Mouse (Mus musculus): Measurements from ENCODE around the gene Son. TPM values are rescaled to one million over a fixed set of nuclear protein-coding genes. Genes with fewer than 3 reads are reported as not detected.

Son gene
- polyA plus RNA-seq, 1 experiment from 2014 or later: 101 TPM

- no peak overlapping the region for H3K27ac ChIP-seq (ENCODE audit: low read depth, low read length)
- peaks cover 58% of the 10 kb centered on the region for H3K36me3 ChIP-seq (ENCODE audit: control insufficient read depth, insufficient read depth, low read length)
- DNase-seq (ENCODE audit: low spot score): no peak
- 91% methylated on average over 4 of the region's 4 CpGs for WGBS
- no peak overlapping the region for H3K9ac ChIP-seq (ENCODE audit: low read depth, low read length)
- no peak overlapping the region for H3K4me2 ChIP-seq
- no peaks in the 10 kb centered on the region for H3K4me1 ChIP-seq (replicated peaks; ENCODE audit: control insufficient read depth, insufficient read depth, low read length)
- H3K9me3 ChIP-seq (ENCODE audit: control insufficient read depth, low read length): no peaks in the 10 kb centered on the region
- no peak overlapping the region for H3K4me3 ChIP-seq (ENCODE audit: low read depth, low read length)
- ATAC-seq (replicated peaks; ENCODE audit: low FRiP score): no peak
- no peaks in the 10 kb centered on the region for H3K27me3 ChIP-seq (replicated peaks; ENCODE audit: control insufficient read depth, insufficient read depth, low read length)
Measured at GRCm38 (mm10) chr16:91629749-91630148, 17.6 kb upstream of the Son start.

- no peak for ATAC-seq (replicated peaks; ENCODE audit: low FRiP score)
- no peak for DNase-seq (ENCODE audit: low spot score)
- no peaks in the 10 kb centered on the region for H3K9me3 ChIP-seq (ENCODE audit: control insufficient read depth, low read length)
- no peak overlapping the region for H3K4me3 ChIP-seq (ENCODE audit: low read depth, low read length)
- H3K4me2 ChIP-seq: no peak overlapping the region
- H3K27ac ChIP-seq (ENCODE audit: low read depth, low read length): no peak overlapping the region
- no peak overlapping the region for H3K9ac ChIP-seq (ENCODE audit: low read depth, low read length)
- H3K4me1 ChIP-seq (replicated peaks; ENCODE audit: control insufficient read depth, insufficient read depth, low read length): no peaks in the 10 kb centered on the region
- H3K36me3 ChIP-seq (ENCODE audit: control insufficient read depth, insufficient read depth, low read length): peaks cover 60% of the 10 kb centered on the region
- no peaks in the 10 kb centered on the region for H3K27me3 ChIP-seq (replicated peaks; ENCODE audit: control insufficient read depth, insufficient read depth, low read length)
- 76% methylated on average over 1 of the region's 1 CpGs for WGBS
Measured at GRCm38 (mm10) chr16:91630584-91630983, 16.7 kb upstream of the Son start.

DNA sequence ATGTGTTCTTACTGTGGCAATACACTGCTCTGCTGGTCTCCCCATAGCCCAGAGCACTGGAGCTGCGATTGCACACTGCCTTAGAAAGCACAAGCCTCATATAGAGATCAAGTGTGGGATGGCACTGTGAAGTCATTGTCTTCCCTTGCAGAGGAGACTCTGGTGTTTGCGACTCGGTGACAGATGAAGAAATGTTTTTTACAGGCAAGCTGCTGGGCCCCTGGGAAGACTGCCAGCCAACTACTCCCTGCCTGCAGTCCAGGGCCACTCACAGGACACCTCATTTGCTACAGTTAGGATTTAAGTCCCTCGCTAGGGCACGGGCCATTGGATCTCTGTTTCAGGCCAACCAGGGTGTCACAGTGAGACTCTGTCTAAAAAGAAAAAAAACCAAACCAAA is 14.9 kb upstream of the Son start:
- H3K4me2 ChIP-seq: no peak overlapping the region
- no peak overlapping the region for H3K27ac ChIP-seq (ENCODE audit: low read depth, low read length)
- no peaks in the 10 kb centered on the region for H3K4me1 ChIP-seq (replicated peaks; ENCODE audit: control insufficient read depth, insufficient read depth, low read length)
- H3K36me3 ChIP-seq (ENCODE audit: control insufficient read depth, insufficient read depth, low read length): peaks cover 64% of the 10 kb centered on the region
- ATAC-seq (replicated peaks; ENCODE audit: low FRiP score) (no peak), DNase-seq (ENCODE audit: low spot score) (no peak)
- 94% methylated on average over 5 of the region's 5 CpGs for WGBS
- no peaks in the 10 kb centered on the region for H3K27me3 ChIP-seq (replicated peaks; ENCODE audit: control insufficient read depth, insufficient read depth, low read length)
- no peak overlapping the region for H3K9ac ChIP-seq (ENCODE audit: low read depth, low read length)
- no peak overlapping the region for H3K4me3 ChIP-seq (ENCODE audit: low read depth, low read length)
- no peaks in the 10 kb centered on the region for H3K9me3 ChIP-seq (ENCODE audit: control insufficient read depth, low read length)

DNA sequence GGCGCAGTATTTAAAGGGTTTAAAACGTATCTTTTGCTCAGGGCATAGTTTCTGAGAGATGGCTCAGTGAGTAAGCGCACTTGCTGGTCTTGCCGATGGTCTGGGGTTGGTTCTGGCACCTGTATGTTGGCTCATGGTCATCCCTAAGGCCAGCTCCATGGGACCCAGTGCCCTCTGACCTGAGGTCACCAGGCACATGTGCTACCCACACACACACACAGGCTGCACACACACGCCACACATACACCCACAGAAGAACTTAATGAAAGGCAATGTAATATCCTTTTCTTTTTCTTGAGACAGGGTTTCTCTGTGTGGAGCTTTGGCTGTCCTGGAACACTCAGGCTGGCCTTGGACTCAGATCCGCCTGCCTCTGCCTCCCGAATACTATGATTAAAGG is 14.4 kb upstream of the Son start:
- H3K4me2 ChIP-seq: no peak overlapping the region
- no peak overlapping the region; the same call in 1 of the 2 replicates for H3K27ac ChIP-seq (ENCODE audit: low read depth, low read length)
- H3K4me1 ChIP-seq (replicated peaks; ENCODE audit: control insufficient read depth, insufficient read depth, low read length): no peaks in the 10 kb centered on the region
- H3K27me3 ChIP-seq (replicated peaks; ENCODE audit: control insufficient read depth, insufficient read depth, low read length): no peaks in the 10 kb centered on the region
- no peak overlapping the region for H3K4me3 ChIP-seq (ENCODE audit: low read depth, low read length)
- WGBS: 93% methylated on average over 7 of the region's 7 CpGs
- no peak overlapping the region for H3K9ac ChIP-seq (ENCODE audit: low read depth, low read length)
- H3K36me3 ChIP-seq (ENCODE audit: control insufficient read depth, insufficient read depth, low read length): peaks cover 65% of the 10 kb centered on the region
- H3K9me3 ChIP-seq (ENCODE audit: control insufficient read depth, low read length): no peaks in the 10 kb centered on the region
- ATAC-seq (replicated peaks; ENCODE audit: low FRiP score) (no peak), DNase-seq (ENCODE audit: low spot score) (no peak)

DNA sequence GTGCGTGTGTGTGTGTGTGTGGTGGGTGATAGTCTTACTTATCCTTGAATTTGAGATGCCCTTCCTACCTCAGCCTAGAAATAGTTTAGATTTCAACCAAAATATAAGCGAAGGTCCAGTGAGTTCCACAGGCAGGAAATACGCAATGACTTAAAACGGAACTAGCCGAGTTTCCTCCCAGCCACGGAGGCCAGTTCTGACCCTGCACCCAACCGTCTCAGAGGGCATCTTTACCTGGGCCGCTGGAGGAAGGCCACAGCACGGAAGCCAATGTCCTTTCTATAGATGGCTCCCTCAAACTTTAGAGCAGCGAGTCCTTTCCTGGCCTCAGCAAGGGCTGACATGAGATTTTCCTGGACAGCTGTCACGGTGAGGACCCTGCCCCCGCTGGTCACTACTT is 13.7 kb upstream of the Son start:
- no peaks in the 10 kb centered on the region for H3K9me3 ChIP-seq (ENCODE audit: control insufficient read depth, low read length)
- no peaks in the 10 kb centered on the region for H3K27me3 ChIP-seq (replicated peaks; ENCODE audit: control insufficient read depth, insufficient read depth, low read length)
- ATAC-seq (replicated peaks; ENCODE audit: low FRiP score) (no peak), DNase-seq (ENCODE audit: low spot score) (no peak)
- no peak overlapping the region for H3K9ac ChIP-seq (ENCODE audit: low read depth, low read length)
- no peaks in the 10 kb centered on the region for H3K4me1 ChIP-seq (replicated peaks; ENCODE audit: control insufficient read depth, insufficient read depth, low read length)
- no peak overlapping the region for H3K27ac ChIP-seq (ENCODE audit: low read depth, low read length)
- peaks cover 70% of the 10 kb centered on the region for H3K36me3 ChIP-seq (ENCODE audit: control insufficient read depth, insufficient read depth, low read length)
- H3K4me3 ChIP-seq (ENCODE audit: low read depth, low read length): no peak overlapping the region
- 86% methylated on average over 12 of the region's 12 CpGs for WGBS
- H3K4me2 ChIP-seq: no peak overlapping the region

DNA sequence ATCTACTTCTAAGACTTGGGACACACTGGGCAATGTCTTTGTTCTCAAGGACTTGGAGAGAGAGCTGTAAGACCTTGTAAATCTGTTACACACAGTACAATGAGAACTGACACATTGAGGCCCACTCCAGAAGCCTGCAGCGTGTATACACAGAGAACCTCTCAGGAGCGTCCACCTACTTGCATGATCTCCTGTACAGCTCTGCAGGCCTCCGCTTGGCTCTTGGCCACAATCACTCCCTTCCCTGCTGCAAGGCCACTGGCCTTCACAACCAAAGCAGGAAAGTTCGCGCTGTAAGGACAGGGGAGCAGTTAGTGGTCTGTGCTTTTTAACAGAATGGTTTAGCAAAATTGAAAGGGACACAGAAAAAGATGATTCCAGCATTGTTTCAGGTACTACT is 8.1 kb upstream of the Son start:
- Histone ChIP-seq H3K9ac (ENCODE audit: low read depth, low read length) (no peak overlapping the region), H3K4me1 (replicated peaks; ENCODE audit: control insufficient read depth, insufficient read depth, low read length) (no peaks in the 10 kb centered on the region; the same call in 1 of the 2 replicates), H3K27me3 (replicated peaks; ENCODE audit: control insufficient read depth, insufficient read depth, low read length) (no peaks in the 10 kb centered on the region), H3K4me3 (ENCODE audit: low read depth, low read length) (no peak overlapping the region), H3K27ac (ENCODE audit: low read depth, low read length) (no peak overlapping the region), H3K9me3 (ENCODE audit: control insufficient read depth, low read length) (no peaks in the 10 kb centered on the region), H3K36me3 (ENCODE audit: control insufficient read depth, insufficient read depth, low read length) (peaks cover 58% of the 10 kb centered on the region), H3K4me2 (no peak overlapping the region)
- 91% methylated on average over 5 of the region's 5 CpGs for WGBS
- ATAC-seq (replicated peaks; ENCODE audit: low FRiP score) (no peak), DNase-seq (ENCODE audit: low spot score) (no peak)

DNA sequence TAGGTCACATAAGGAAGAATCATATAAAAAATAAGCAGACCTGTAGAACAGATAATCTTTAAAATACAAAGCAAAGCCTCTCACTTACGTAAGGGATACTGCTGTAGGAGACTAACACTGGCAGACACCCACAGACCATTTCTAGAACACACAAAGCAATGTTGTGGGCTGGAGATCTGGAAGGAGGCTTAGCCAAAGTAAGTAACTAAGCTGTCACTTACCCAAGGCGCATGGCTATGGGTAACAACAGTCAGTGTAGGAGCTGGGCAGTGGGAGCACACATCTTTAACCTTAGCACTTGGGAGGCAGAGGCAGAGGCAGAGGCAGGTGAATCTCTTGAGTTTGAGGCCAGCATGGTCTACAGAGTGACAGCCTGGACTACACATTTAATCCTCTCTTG is 7.7 kb upstream of the Son start:
- H3K36me3 ChIP-seq (ENCODE audit: control insufficient read depth, insufficient read depth, low read length): peaks cover 58% of the 10 kb centered on the region
- H3K9me3 ChIP-seq (ENCODE audit: control insufficient read depth, low read length): no peaks in the 10 kb centered on the region
- ATAC-seq (replicated peaks; ENCODE audit: low FRiP score): no peak
- no peak overlapping the region for H3K27ac ChIP-seq (ENCODE audit: low read depth, low read length)
- no peak overlapping the region for H3K4me2 ChIP-seq
- no peak overlapping the region for H3K9ac ChIP-seq (ENCODE audit: low read depth, low read length)
- H3K27me3 ChIP-seq (replicated peaks; ENCODE audit: control insufficient read depth, insufficient read depth, low read length): no peaks in the 10 kb centered on the region
- peaks cover 4% of the 10 kb centered on the region; the same call in 1 of the 2 replicates for H3K4me1 ChIP-seq (replicated peaks; ENCODE audit: control insufficient read depth, insufficient read depth, low read length)
- no peak overlapping the region for H3K4me3 ChIP-seq (ENCODE audit: low read depth, low read length)
- DNase-seq (ENCODE audit: low spot score): no peak
- 92% methylated on average over 2 of the region's 2 CpGs for WGBS

GRCm38 (mm10) chr16:91640171-91640570 is 7.1 kb upstream of the Son start:
- Histone ChIP-seq H3K27me3 (replicated peaks; ENCODE audit: control insufficient read depth, insufficient read depth, low read length) (no peaks in the 10 kb centered on the region), H3K4me3 (ENCODE audit: low read depth, low read length) (no peak overlapping the region), H3K9ac (ENCODE audit: low read depth, low read length) (no peak overlapping the region), H3K36me3 (ENCODE audit: control insufficient read depth, insufficient read depth, low read length) (peaks cover 54% of the 10 kb centered on the region), H3K27ac (ENCODE audit: low read depth, low read length) (no peak overlapping the region), H3K4me1 (replicated peaks; ENCODE audit: control insufficient read depth, insufficient read depth, low read length) (peaks cover 9% of the 10 kb centered on the region), H3K9me3 (ENCODE audit: control insufficient read depth, low read length) (no peaks in the 10 kb centered on the region), H3K4me2 (no peak overlapping the region)
- ATAC-seq (replicated peaks; ENCODE audit: low FRiP score) (no peak), DNase-seq (ENCODE audit: low spot score) (no peak)
- WGBS: 92% methylated on average over 8 of the region's 8 CpGs

- H3K9me3 ChIP-seq (ENCODE audit: control insufficient read depth, low read length): no peaks in the 10 kb centered on the region
- no peak for DNase-seq (ENCODE audit: low spot score)
- peaks cover 15% of the 10 kb centered on the region for H3K4me1 ChIP-seq (replicated peaks; ENCODE audit: control insufficient read depth, insufficient read depth, low read length)
- ATAC-seq (replicated peaks; ENCODE audit: low FRiP score): no peak
- H3K9ac ChIP-seq (ENCODE audit: low read depth, low read length): no peak overlapping the region
- WGBS: 57% methylated on average over 2 of the region's 2 CpGs
- peak overlapping the region; percentile 20; the same call in 1 of the 2 replicates for H3K4me3 ChIP-seq (ENCODE audit: low read depth, low read length)
- no peaks in the 10 kb centered on the region for H3K27me3 ChIP-seq (replicated peaks; ENCODE audit: control insufficient read depth, insufficient read depth, low read length)
- no peak overlapping the region for H3K27ac ChIP-seq (ENCODE audit: low read depth, low read length)
- peaks cover 23% of the 10 kb centered on the region; the same call in 1 of the 2 replicates for H3K36me3 ChIP-seq (ENCODE audit: control insufficient read depth, insufficient read depth, low read length)
- H3K4me2 ChIP-seq: peak overlapping the region; percentile 37
Measured at GRCm38 (mm10) chr16:91644901-91645300, 2.4 kb upstream of the Son start.

Data from liver, embryonic 11.5 days (tissue).